Mouse (Mus musculus) midbrain, postnatal 0 days (tissue): Measurements from ENCODE around the gene Rint1. TPM values are rescaled to one million over a fixed set of nuclear protein-coding genes. Genes with fewer than 3 reads are reported as not detected.

Source experiments
- ATAC-seq: fragments of 200-750 bp; cut with Nextera tagmentation; 2 replicates; pipeline ENCODE4 v1.8.0; 2017; ENCODE audit warnings: moderate number of reproducible peaks, mild to moderate bottlenecking, moderate TSS enrichment, moderate library complexity; ENCODE audit not compliant: low FRiP score
- DNase-seq: peaks from one replicate; pipeline ENCODE4 v3.0.0-alpha.2; 2015; ENCODE audit warnings: low spot score
- H3K27ac ChIP-seq: fragments of 300-500 bp; sonication (generic); 2 replicates; pipeline ENCODE4 v1.5.1; 2014; ENCODE audit warnings: low read depth, mild to moderate bottlenecking, low read length, mixed read lengths
- H3K27me3 ChIP-seq: fragments of 300-500 bp; sonication (generic); 2 replicates; pipeline ENCODE4 v1.6.1; 2014; ENCODE audit warnings: low read length, control low read depth, mixed read lengths; ENCODE audit not compliant: insufficient read depth
- H3K36me3 ChIP-seq: fragments of 300-500 bp; sonication (generic); 2 replicates; pipeline ENCODE4 v1.6.1; 2014; ENCODE audit warnings: low read length, control low read depth, mixed read lengths; ENCODE audit not compliant: insufficient read depth
- H3K4me1 ChIP-seq: fragments of 300-500 bp; sonication (generic); 2 replicates; pipeline ENCODE4 v1.6.1; 2014; ENCODE audit warnings: mild to moderate bottlenecking, control low read depth, antibody characterized with exemption, low read length, mixed read lengths; ENCODE audit not compliant: insufficient read depth
- H3K4me2 ChIP-seq: fragments of 300-500 bp; sonication (generic); 2 replicates; pipeline ENCODE4 v1.6.1; 2014; ENCODE audit warnings: low read depth, mild to moderate bottlenecking, low read length, mixed read lengths; ENCODE audit not compliant: poor library complexity, severe bottlenecking
- H3K4me3 ChIP-seq: fragments of 300-500 bp; sonication (generic); 2 replicates; pipeline ENCODE4 v1.5.1; 2014; ENCODE audit warnings: low read depth, mild to moderate bottlenecking, low read length, moderate library complexity
- H3K9ac ChIP-seq: fragments of 300-500 bp; sonication (generic); replicated peaks from 2 replicates; pipeline ENCODE4 v1.6.1; 2014; ENCODE audit warnings: mild to moderate bottlenecking, low read length, moderate library complexity, mixed read lengths; ENCODE audit not compliant: poor library complexity, severe bottlenecking
- H3K9me3 ChIP-seq: fragments of 300-500 bp; sonication (generic); 2 replicates; pipeline ENCODE4 v1.6.1; 2016; ENCODE audit warnings: low read length, control low read depth
- CTCF ChIP-seq: IDR thresholded peaks from 2 replicates; pipeline ENCODE4 v1.5.1; 2016; ENCODE audit warnings: antibody characterized with exemption, mild to moderate bottlenecking
- WGBS: fragments of 180-500 bp; shearing (Covaris S2); extraction: QIAGEN DNeasy Blood & Tissue Kit; methylation state at CpG from one replicate; pipeline ENCODE4 v1.1.7; 2014; 5-methylcytosine and 5-hydroxymethylcytosine counted together
- polyA plus RNA-seq: library from polyadenylated mRNA; unstranded; fragments of >200 nt; fragmentation: Nextera tagmentation; extraction: Ambion mirVana; gene quantifications from 2 replicates; pipeline ENCODE4 v1.2.1, GENCODE M21; 2015
- total RNA-seq: library from RNA; depleted of rRNA; stranded (reverse); fragments of >200 nt; gene quantifications from 2 replicates; pipeline ENCODE4 v1.2.3, GENCODE M21; 2014

The Rint1 gene
- total and polyA plus RNA-seq, 2 experiments from 2014 or later: 21.7 to 25.9 TPM

GRCm38 (mm10) chr5:23857189-23857588 lies 69.7 kb downstream of the Rint1 start:
- Histone ChIP-seq H3K4me3 (no peak overlapping the region), H3K27ac (no peak overlapping the region), H3K9me3 (no peaks in the 10 kb centered on the region), H3K27me3 (no peaks in the 10 kb centered on the region), H3K36me3 (peaks cover 20% of the 10 kb centered on the region), H3K4me1 (no peaks in the 10 kb centered on the region), H3K9ac (no peak overlapping the region), H3K4me2 (no peak overlapping the region)
- ATAC-seq (no peak), DNase-seq (no peak)
- no peak for TF ChIP-seq CTCF

DNA sequence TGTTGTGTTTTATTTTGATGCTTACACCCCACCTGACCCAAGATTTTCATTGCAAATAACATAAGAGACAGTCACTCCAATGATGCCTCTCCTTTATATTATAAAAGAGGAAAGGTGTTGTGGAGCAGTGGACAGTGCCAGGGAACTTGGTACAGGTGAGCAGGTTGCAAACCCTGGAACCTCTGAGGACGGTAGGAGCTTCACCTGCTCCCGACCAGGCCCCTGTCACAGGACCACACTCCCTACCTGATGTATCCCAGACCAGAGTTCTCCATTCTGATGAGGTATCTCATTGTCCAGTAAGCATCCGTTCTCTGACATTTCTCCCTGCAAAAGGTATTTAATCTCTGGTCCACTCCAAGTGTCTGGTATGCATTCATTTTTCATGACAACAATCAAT lies 70.5 kb downstream of the Rint1 start:
- Histone ChIP-seq H3K9ac (no peak overlapping the region), H3K36me3 (peaks cover 20% of the 10 kb centered on the region), H3K27me3 (no peaks in the 10 kb centered on the region), H3K27ac (no peak overlapping the region), H3K4me3 (no peak overlapping the region), H3K9me3 (no peaks in the 10 kb centered on the region), H3K4me2 (no peak overlapping the region), H3K4me1 (no peaks in the 10 kb centered on the region)
- DNase-seq (no peak), ATAC-seq (no peak)
- WGBS: 95% methylated on average over 3 of the region's 3 CpGs
- TF ChIP-seq CTCF: no peak

DNA sequence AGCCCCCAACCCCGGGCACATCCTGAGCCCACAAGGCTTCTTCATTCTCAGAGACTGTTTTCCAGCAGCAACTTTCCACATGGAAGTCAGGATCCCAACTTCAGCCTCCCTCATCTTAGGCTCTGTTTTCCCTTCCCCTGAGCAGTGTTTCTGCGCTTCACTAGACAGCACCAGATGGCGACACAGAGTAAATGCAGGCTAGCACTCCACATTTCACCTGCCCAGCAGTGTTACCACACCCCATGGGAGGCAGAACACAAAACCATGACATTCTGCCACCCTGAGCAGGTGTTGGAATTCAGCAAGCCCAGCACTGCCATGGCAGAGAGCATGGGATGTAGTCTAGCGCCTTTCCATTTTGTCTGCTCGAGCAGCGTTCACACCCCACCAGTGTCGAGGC lies 71.1 kb downstream of the Rint1 start:
- Histone ChIP-seq H3K9me3 (no peaks in the 10 kb centered on the region), H3K4me1 (no peaks in the 10 kb centered on the region), H3K36me3 (peaks cover 20% of the 10 kb centered on the region), H3K9ac (no peak overlapping the region), H3K27me3 (no peaks in the 10 kb centered on the region), H3K4me2 (no peak overlapping the region), H3K4me3 (no peak overlapping the region), H3K27ac (no peak overlapping the region)
- no peak for ATAC-seq
- peak; percentile 57 for TF ChIP-seq CTCF
- WGBS: 82% methylated on average over 7 of the region's 7 CpGs
- no peak for DNase-seq

DNA sequence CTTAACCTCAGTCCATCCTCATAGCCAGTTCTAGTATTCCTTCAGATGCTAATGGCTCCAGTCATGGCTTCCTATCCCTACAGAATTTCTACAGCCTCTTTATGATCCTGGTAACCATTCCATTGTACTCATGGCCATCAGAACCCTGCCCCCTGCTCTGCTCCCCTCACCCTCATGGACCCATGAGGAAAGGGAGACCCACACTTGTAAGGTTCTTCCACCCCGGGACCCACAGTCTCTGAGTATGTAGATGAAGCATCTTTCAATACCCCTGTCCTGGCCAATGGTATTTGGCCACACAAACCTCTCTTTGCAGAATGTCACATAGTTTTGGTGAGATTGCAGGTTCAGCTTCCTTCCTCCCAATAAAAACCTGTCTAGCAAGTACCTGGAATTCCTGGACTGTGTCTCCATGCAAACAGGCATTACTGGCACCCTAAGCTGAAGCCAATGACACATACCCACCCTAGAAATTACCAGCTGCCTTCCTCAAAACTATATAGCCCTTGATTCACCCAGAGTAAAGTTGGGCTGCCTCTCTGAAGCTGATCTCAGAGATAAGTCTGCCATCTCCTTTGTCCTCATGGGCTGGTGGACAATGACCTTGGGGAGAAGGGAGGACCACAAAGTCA lies 71.7 kb downstream of the Rint1 start:
- H3K27me3 ChIP-seq: no peaks in the 10 kb centered on the region
- no peak overlapping the region for H3K27ac ChIP-seq
- no peak for ATAC-seq
- H3K4me1 ChIP-seq: no peaks in the 10 kb centered on the region
- peaks cover 17% of the 10 kb centered on the region for H3K36me3 ChIP-seq
- no peak overlapping the region for H3K4me2 ChIP-seq
- 97% methylated on average over 1 of the region's 1 CpGs for WGBS
- H3K4me3 ChIP-seq: no peak overlapping the region
- H3K9ac ChIP-seq: no peak overlapping the region
- DNase-seq: no peak
- no peak for TF ChIP-seq CTCF
- H3K9me3 ChIP-seq: no peaks in the 10 kb centered on the region

- Histone ChIP-seq H3K27me3 (no peaks in the 10 kb centered on the region), H3K9ac (no peak overlapping the region), H3K27ac (no peak overlapping the region), H3K36me3 (peaks cover 14% of the 10 kb centered on the region), H3K4me2 (no peak overlapping the region), H3K9me3 (no peaks in the 10 kb centered on the region), H3K4me1 (no peaks in the 10 kb centered on the region), H3K4me3 (no peak overlapping the region)
- no peak for ATAC-seq
- DNase-seq: no peak
- TF ChIP-seq CTCF: no peak
- WGBS: 83% methylated on average over 5 of the region's 5 CpGs
Measured at GRCm38 (mm10) chr5:23859896-23860295, 72.4 kb downstream of the Rint1 start.

DNA sequence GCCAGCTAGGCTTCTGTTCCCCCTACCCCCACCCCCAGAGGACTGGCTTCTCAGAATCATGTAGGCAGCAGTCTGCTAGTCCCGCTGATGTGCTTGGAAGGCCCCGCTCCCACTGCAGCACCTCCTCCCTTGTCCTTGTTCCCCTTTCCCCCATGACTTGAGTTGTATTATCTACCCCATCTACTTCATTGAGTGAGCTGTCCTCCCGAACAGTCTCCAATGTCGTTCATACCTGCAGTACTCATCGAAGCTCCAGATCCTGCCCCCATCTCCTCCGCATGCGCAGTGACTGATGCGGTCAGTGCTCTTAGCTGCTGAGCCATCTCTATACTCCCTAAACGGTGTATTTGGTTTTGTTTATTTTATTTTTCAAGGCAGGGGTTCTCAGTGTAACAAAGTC lies 74.2 kb downstream of the Rint1 start:
- ATAC-seq (no peak), DNase-seq (no peak)
- TF ChIP-seq CTCF: no peak
- Histone ChIP-seq H3K9me3 (no peaks in the 10 kb centered on the region), H3K4me3 (no peak overlapping the region), H3K4me2 (no peak overlapping the region), H3K27me3 (no peaks in the 10 kb centered on the region), H3K9ac (no peak overlapping the region), H3K4me1 (no peaks in the 10 kb centered on the region), H3K36me3 (0 out of 2 replicates have a peak, but pooled peaks cover 4% of the 10 kb centered on the region), H3K27ac (no peak overlapping the region)
- WGBS: 93% methylated on average over 9 of the region's 9 CpGs
